Mouse (Mus musculus) cerebellum, adult 2 months (tissue): ENCODE data around the gene Slc34a2. TPM values are rescaled to one million over a fixed set of nuclear protein-coding genes. Genes with fewer than 3 reads are reported as not detected.
A peak's percentile ranks its signal among the peaks of the same experiment; 100 is the strongest.

Experiments used
- DNase-seq, 2 experiments: peaks; one replicate each; pipeline ENCODE4 v3.0.0; 2021
- H3K27ac ChIP-seq: fragments of 200-500 bp; 2 replicates; pipeline ENCODE4 v1.5.1; 2012; ENCODE audit warnings: low read length, control low read depth, inconsistent platforms; ENCODE audit not compliant: insufficient read depth
- H3K27me3 ChIP-seq: fragments of 200-500 bp; 2 replicates; pipeline ENCODE4 v1.6.1; 2012; ENCODE audit warnings: inconsistent platforms, mild to moderate bottlenecking, low read length, moderate library complexity; ENCODE audit not compliant: control insufficient read depth, insufficient read depth
- H3K4me1 ChIP-seq: fragments of 200-500 bp; 2 replicates; pipeline ENCODE4 v1.6.1; 2011; ENCODE audit warnings: low read length; ENCODE audit not compliant: control insufficient read depth, insufficient read depth
- H3K4me3 ChIP-seq: fragments of 200-500 bp; replicated peaks from 2 replicates; pipeline ENCODE3; 2011; ENCODE audit warnings: mild to moderate bottlenecking, low read depth, low read length, control low read depth; ENCODE audit not compliant: insufficient read depth
- CTCF ChIP-seq: fragments of 200-500 bp; IDR thresholded peaks from 2 replicates; pipeline ENCODE4 v1.5.1; 2011; ENCODE audit warnings: low read depth, mild to moderate bottlenecking, control low read depth, low read length, moderate library complexity, borderline replicate concordance; ENCODE audit not compliant: insufficient read depth
- POLR2A ChIP-seq: fragments of 200-500 bp; IDR thresholded peaks from 2 replicates; pipeline ENCODE4 v1.6.1; 2011; ENCODE audit warnings: low read length, control low read depth, borderline replicate concordance; ENCODE audit not compliant: insufficient read depth
- WGBS: fragments of 180-500 bp; shearing (Covaris S2); methylation state at CpG from one replicate; pipeline ENCODE4 v1.1.7; 2018; 5-methylcytosine and 5-hydroxymethylcytosine counted together
- polyA plus RNA-seq: library from polyadenylated mRNA; depleted of rRNA; stranded (reverse); fragments of >200 nt; gene quantifications from 2 replicates; pipeline ENCODE4 v1.2.3, GENCODE M21; 2012

Gene Slc34a2
- polyA plus RNA-seq, 1 experiment = 0.07 TPM

DNA sequence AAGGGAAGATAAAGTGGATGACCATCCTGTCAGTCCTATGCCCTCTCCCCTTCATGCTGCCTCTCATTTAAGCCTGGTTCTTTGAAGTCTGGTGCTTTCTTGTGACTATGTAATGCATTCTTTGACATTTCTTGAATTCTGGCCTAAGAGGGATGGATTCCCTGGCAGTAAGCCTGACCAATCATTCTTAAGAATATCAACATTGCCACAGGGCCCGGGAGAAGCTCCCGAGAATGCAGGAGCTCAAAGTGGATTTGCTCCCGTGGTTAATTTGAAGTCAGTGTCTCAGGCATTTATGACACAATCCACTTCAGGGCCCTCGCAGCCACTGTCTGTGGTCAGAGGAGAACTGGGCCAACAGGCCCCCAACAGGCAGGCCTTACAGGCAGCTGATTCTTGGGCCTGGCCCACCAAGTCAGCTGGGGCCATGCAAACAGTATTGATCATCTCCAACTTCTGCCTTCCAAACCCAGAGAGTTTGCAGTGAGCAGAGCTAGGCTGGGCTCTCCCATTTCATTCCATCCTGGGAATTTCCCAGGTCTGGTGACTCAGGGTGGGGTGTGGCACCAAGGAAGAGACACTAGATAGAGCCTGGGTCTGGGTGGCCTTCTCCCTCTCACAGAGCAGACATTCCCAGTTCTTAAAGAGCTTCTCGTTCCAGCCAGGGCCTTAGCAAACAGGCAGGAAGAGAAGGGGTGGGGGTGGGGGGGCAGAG, 4.3 kb downstream of the Slc34a2 start:
- no peaks in the 10 kb centered on the region for H3K27me3 ChIP-seq
- TF ChIP-seq POLR2A (no peak), CTCF (no peak)
- H3K4me3 ChIP-seq = no peak overlapping the region
- H3K27ac ChIP-seq = no peak overlapping the region
- WGBS = 44% methylated on average over 5 of the region's 5 CpGs
- H3K4me1 ChIP-seq = no peaks in the 10 kb centered on the region
- DNase-seq = no peak

DNA sequence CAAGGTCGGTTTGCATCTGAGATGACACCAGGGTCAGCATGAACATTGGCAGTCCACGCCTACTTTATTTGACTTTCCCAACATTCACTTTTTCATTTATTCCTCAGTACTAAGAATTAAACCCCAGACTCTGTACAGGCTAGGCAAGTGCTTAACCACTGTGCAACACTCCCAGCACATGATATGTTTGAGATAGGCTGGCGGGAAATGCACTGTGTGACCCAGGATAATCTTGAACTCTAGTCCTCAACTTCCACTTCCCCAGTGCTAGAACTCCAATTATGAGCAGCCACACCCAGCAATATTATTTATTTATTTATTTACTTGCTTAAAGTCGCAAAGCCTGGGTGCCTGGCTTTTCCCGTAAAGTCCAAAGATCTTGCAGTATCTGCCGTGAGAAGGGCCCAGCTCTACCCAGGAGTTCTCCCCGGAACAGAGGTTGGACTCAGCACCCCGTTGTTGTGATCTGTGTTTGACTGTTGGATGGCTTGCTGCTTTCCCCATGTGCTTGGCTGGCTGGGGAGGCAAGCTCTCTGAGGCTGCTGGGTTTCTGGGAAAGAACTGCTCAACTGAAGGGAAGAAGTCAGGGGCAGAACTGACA, 5.0 kb downstream of the Slc34a2 start:
- 92% methylated on average over 8 of the region's 8 CpGs for WGBS
- no peak for TF ChIP-seq POLR2A
- no peak for TF ChIP-seq CTCF
- Histone ChIP-seq H3K27me3 (no peaks in the 10 kb centered on the region), H3K4me1 (no peaks in the 10 kb centered on the region), H3K4me3 (no peak overlapping the region), H3K27ac (no peak overlapping the region)
- no peak for DNase-seq

DNA sequence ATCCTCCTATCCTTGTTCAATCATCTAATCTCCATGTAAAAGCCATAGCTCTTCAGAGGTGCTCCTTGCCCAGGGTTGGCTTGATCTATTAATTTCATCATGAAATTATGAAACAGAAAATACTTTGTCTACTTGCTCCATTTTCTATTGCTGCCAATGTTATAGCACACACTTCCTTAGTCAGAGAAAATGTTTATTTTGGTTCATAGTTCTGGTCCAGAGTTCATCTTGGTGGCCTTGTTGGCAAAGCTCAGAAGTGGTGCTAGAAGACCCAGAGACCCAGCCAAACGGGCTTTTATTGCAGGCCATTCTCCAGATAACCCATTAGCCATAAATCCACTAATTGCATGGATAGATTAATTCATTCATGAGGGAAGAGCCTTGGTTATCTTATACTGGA, 5.8 kb downstream of the Slc34a2 start:
- Histone ChIP-seq H3K4me1 (no peaks in the 10 kb centered on the region), H3K27me3 (no peaks in the 10 kb centered on the region), H3K27ac (no peak overlapping the region), H3K4me3 (no peak overlapping the region)
- TF ChIP-seq POLR2A (no peak), CTCF (no peak)
- WGBS = 78% methylated on average over 1 of the region's 1 CpGs
- no peak for DNase-seq

DNA sequence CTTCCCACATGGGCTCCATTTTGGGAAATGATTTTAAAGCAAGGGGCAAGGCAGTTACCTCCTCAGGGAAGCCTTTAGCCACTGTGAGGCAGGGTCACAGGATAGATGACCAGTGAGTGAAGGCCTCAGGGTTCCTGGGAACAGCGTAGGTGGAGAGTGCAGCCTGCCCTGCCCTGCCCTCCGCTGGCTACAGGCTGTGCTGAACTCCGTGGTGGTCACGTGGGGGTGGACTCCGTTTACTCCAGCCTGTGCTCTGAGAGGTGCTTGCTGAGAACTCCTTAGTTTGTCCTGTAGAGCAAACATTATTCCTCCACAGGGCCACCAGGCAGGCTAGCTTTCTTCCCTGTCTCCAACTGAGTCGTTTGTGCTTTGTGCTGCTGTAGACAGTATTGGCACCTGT, 10.1 kb downstream of the Slc34a2 start:
- WGBS = 57% methylated on average over 6 of the region's 6 CpGs
- no peak for DNase-seq
- Histone ChIP-seq H3K27me3 (no peaks in the 10 kb centered on the region), H3K27ac (no peak overlapping the region), H3K4me1 (no peaks in the 10 kb centered on the region), H3K4me3 (no peak overlapping the region)
- TF ChIP-seq CTCF = no peak
- no peak for TF ChIP-seq POLR2A

DNA sequence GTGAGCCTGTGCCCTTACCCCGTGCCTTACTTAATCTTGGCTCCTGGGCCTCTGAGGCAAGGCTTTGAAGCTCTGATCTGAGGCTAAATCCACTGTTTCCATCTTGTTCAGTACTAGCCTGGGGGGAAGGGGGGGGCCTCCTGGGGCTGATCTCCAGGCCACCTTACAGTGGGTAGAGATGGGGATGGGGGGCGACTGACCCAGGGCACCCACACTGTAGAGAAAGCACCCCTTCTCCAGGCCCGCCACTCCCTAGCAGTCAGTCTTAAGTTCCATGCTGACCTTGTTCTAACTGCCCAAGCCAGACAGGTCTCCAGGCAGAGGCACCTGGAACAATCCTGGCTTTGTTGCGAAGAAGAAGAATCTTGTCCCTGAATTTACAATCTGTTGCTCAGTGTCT, 10.7 kb downstream of the Slc34a2 start:
- TF ChIP-seq POLR2A (no peak), CTCF (no peak)
- 55% methylated on average over 4 of the region's 4 CpGs for WGBS
- Histone ChIP-seq H3K27ac (no peak overlapping the region), H3K4me3 (peak overlapping the region; percentile 12), H3K27me3 (no peaks in the 10 kb centered on the region), H3K4me1 (no peaks in the 10 kb centered on the region)
- no peak for DNase-seq

DNA sequence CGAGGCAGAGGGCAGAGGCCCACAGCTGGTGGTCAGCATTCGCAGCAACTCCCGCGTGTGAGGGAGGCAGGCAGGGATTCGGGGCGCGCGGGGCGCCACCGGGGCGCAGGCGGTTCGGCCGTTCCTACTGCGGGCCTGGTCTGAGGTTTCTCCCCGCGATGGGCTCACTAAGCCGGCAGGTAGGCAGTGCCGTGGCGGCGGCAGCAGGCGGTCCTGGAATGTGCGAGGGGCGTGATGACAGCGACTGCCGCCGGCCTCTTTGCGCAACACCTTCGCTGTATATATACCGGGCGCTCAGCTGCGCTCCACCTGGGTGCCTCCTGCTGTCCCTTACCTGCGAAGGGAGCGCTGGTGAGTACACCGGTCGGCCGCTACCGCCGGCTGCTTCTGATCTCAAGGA, 11.2 kb downstream of the Slc34a2 start:
- H3K4me3 ChIP-seq = peak overlapping the region; percentile 12
- WGBS = 2% methylated on average over 39 of the region's 39 CpGs

DNA sequence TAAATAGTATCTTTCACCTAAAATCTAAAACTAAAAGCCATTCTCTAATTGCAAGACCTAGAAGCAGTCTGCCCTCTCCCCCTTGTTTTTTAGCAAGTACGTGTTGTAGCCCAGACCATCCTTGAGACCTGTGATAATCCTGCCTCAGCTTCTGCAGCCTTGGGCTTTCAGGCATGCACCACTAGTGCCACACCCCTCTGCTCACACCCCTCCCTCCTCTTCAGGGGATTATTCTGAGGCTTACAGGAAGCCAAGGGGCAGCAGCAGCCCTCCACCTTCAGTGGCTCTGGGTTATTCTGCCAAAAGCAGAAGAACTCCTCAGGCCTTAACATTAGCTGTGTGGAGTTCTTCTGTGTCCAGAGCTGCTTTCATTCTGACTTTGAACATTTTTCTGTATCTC, 13.1 kb downstream of the Slc34a2 start:
- 89% methylated on average over 1 of the region's 1 CpGs for WGBS
- TF ChIP-seq POLR2A (no peak), CTCF (no peak)
- H3K4me1 ChIP-seq = no peaks in the 10 kb centered on the region
- H3K27me3 ChIP-seq = no peaks in the 10 kb centered on the region
- DNase-seq = no peak
- H3K4me3 ChIP-seq = no peak overlapping the region
- no peak overlapping the region for H3K27ac ChIP-seq

More for the DNA sequence above, 11.2 kb downstream of the Slc34a2 start:
- Histone ChIP-seq H3K27me3 (no peaks in the 10 kb centered on the region), H3K4me1 (no peaks in the 10 kb centered on the region), H3K27ac (no peak overlapping the region)
- TF ChIP-seq CTCF (no peak), POLR2A (no peak)
- peak; percentile 10 to 25 for DNase-seq

DNA sequence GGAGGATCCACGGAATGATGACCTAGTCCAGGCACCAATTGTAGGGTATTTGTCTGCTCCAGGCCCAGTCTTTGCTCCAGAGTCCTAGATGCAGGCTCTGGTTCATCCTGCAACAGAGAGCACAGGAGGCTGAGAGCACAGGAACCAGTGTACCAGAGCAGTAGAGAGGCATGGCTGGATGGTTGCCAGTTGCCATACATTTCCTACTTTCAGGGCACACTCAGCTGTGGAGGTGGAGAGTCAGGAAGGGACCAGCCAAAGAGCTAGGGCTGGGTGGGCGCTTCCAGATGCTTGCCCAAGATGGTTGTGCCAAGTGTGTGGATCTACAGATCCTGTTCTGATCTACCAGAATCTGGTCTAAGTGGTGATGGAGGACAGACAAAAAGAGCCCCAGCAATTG, 15.4 kb downstream of the Slc34a2 start:
- no peaks in the 10 kb centered on the region for H3K27me3 ChIP-seq
- DNase-seq = no peak
- 91% methylated on average over 2 of the region's 2 CpGs for WGBS
- no peak overlapping the region for H3K4me3 ChIP-seq
- no peaks in the 10 kb centered on the region for H3K4me1 ChIP-seq
- no peak overlapping the region for H3K27ac ChIP-seq
- TF ChIP-seq POLR2A (no peak), CTCF (no peak)
